Mouse (Mus musculus): ENCODE results near the gene Ankrd33b. TPM values are rescaled to one million over a fixed set of nuclear protein-coding genes. Genes with fewer than 3 reads are reported as not detected.

Gene Ankrd33b
- polyA plus RNA-seq, 1 experiment: 6.1 TPM

GRCm38 (mm10) chr15:31344811-31345211 lies 22.7 kb downstream of the Ankrd33b start:
- no peaks in the 10 kb centered on the region for H3K27me3 ChIP-seq (ENCODE audit: control insufficient read depth, insufficient read depth, insufficient read length)
- H3K36me3 ChIP-seq (ENCODE audit: control insufficient read depth, insufficient read depth): no peaks in the 10 kb centered on the region
- H3K79me3 ChIP-seq (ENCODE audit: low read depth): peaks cover 22% of the 10 kb centered on the region
- peaks cover 83% of the 10 kb centered on the region for H3K79me2 ChIP-seq (ENCODE audit: control insufficient read depth, insufficient read depth)
- TF ChIP-seq FOSL1 (IDR thresholded peaks at IDR 0.05; ENCODE audit: insufficient read depth, low read length, poor library complexity, severe bottlenecking): peak; percentile 96
- no peak for TF ChIP-seq MYOG (IDR thresholded peaks at IDR 0.05; ENCODE audit: control insufficient read depth, extremely low read depth, insufficient read length)
- TF ChIP-seq MAX (IDR thresholded peaks at IDR 0.05): peak; percentile 90
- no peak for TF ChIP-seq USF1 (IDR thresholded peaks at IDR 0.05; ENCODE audit: low read depth)
- peak; percentile 83 for TF ChIP-seq MYOD1 (IDR thresholded peaks at IDR 0.05; ENCODE audit: control insufficient read depth, insufficient read length, low read depth)
- no peak overlapping the region for H3ac ChIP-seq (ENCODE audit: control insufficient read depth, insufficient read length, low read depth)
- H3K4me3 ChIP-seq (ENCODE audit: insufficient read depth, poor library complexity, severe bottlenecking): peak overlapping the region; percentile 23

- Histone ChIP-seq H3ac (ENCODE audit: control insufficient read depth, insufficient read length, low read depth) (no peak overlapping the region), H3K4me3 (ENCODE audit: insufficient read depth, poor library complexity, severe bottlenecking) (no peak overlapping the region), H3K36me3 (ENCODE audit: control insufficient read depth, insufficient read depth) (no peaks in the 10 kb centered on the region), H3K79me3 (ENCODE audit: low read depth) (peaks cover 22% of the 10 kb centered on the region), H3K27me3 (ENCODE audit: control insufficient read depth, insufficient read depth, insufficient read length) (no peaks in the 10 kb centered on the region), H3K79me2 (ENCODE audit: control insufficient read depth, insufficient read depth) (peaks cover 83% of the 10 kb centered on the region)
- TF ChIP-seq CEBPB (IDR thresholded peaks at IDR 0.05; ENCODE audit: low read depth): no peak
- no peak for TF ChIP-seq USF1 (IDR thresholded peaks at IDR 0.05; ENCODE audit: low read depth)
- TF ChIP-seq MYOD1 (IDR thresholded peaks at IDR 0.05; ENCODE audit: control insufficient read depth, insufficient read length, low read depth): no peak
- TF ChIP-seq FOSL1 (IDR thresholded peaks at IDR 0.05; ENCODE audit: insufficient read depth, low read length, poor library complexity, severe bottlenecking): no peak
- TF ChIP-seq MAX (IDR thresholded peaks at IDR 0.05): no peak
- TF ChIP-seq CTCF (IDR thresholded peaks at IDR 0.05; ENCODE audit: control insufficient read depth, insufficient read depth, insufficient read length): no peak
- no peak for TF ChIP-seq MYOG (IDR thresholded peaks at IDR 0.05; ENCODE audit: control insufficient read depth, extremely low read depth, insufficient read length)
Measured at GRCm38 (mm10) chr15:31343602-31344001, 23.9 kb downstream of the Ankrd33b start.

GRCm38 (mm10) chr15:31342496-31342901 lies 25.0 kb downstream of the Ankrd33b start:
- Histone ChIP-seq H3K79me3 (ENCODE audit: low read depth) (peaks cover 20% of the 10 kb centered on the region), H3ac (ENCODE audit: control insufficient read depth, insufficient read length, low read depth) (peak overlapping the region; percentile 55), H3K4me3 (ENCODE audit: insufficient read depth, poor library complexity, severe bottlenecking) (no peak overlapping the region), H3K79me2 (ENCODE audit: control insufficient read depth, insufficient read depth) (peaks cover 79% of the 10 kb centered on the region), H3K27me3 (ENCODE audit: control insufficient read depth, insufficient read depth, insufficient read length) (no peaks in the 10 kb centered on the region), H3K36me3 (ENCODE audit: control insufficient read depth, insufficient read depth) (no peaks in the 10 kb centered on the region)
- no peak for TF ChIP-seq MYOG (IDR thresholded peaks at IDR 0.05; ENCODE audit: control insufficient read depth, extremely low read depth, insufficient read length)
- TF ChIP-seq CEBPB (IDR thresholded peaks at IDR 0.05; ENCODE audit: low read depth): peak; percentile 99
- peak; percentile 38 for TF ChIP-seq MYOD1 (IDR thresholded peaks at IDR 0.05; ENCODE audit: control insufficient read depth, insufficient read length, low read depth)
- no peak for TF ChIP-seq CTCF (IDR thresholded peaks at IDR 0.05; ENCODE audit: control insufficient read depth, insufficient read depth, insufficient read length)
- TF ChIP-seq MAX (IDR thresholded peaks at IDR 0.05): peak; percentile 68
- no peak for TF ChIP-seq FOSL1 (IDR thresholded peaks at IDR 0.05; ENCODE audit: insufficient read depth, low read length, poor library complexity, severe bottlenecking)
- no peak for TF ChIP-seq USF1 (IDR thresholded peaks at IDR 0.05; ENCODE audit: low read depth)

GRCm38 (mm10) chr15:31342001-31342400 lies 25.5 kb downstream of the Ankrd33b start:
- no peaks in the 10 kb centered on the region for H3K27me3 ChIP-seq (ENCODE audit: control insufficient read depth, insufficient read depth, insufficient read length)
- TF ChIP-seq CEBPB (IDR thresholded peaks at IDR 0.05; ENCODE audit: low read depth): no peak
- TF ChIP-seq MAX (IDR thresholded peaks at IDR 0.05): no peak
- peak; percentile 54 for TF ChIP-seq MYOD1 (IDR thresholded peaks at IDR 0.05; ENCODE audit: control insufficient read depth, insufficient read length, low read depth)
- no peak for TF ChIP-seq MYOG (IDR thresholded peaks at IDR 0.05; ENCODE audit: control insufficient read depth, extremely low read depth, insufficient read length)
- H3K36me3 ChIP-seq (ENCODE audit: control insufficient read depth, insufficient read depth): no peaks in the 10 kb centered on the region
- H3K4me3 ChIP-seq (ENCODE audit: insufficient read depth, poor library complexity, severe bottlenecking): no peak overlapping the region
- peaks cover 74% of the 10 kb centered on the region for H3K79me2 ChIP-seq (ENCODE audit: control insufficient read depth, insufficient read depth)
- H3ac ChIP-seq (ENCODE audit: control insufficient read depth, insufficient read length, low read depth): no peak overlapping the region
- peaks cover 20% of the 10 kb centered on the region for H3K79me3 ChIP-seq (ENCODE audit: low read depth)

GRCm38 (mm10) chr15:31338656-31339291 lies 28.8 kb downstream of the Ankrd33b start:
- TF ChIP-seq USF1 (IDR thresholded peaks at IDR 0.05; ENCODE audit: low read depth) (peak; percentile 46), MYOD1 (IDR thresholded peaks at IDR 0.05; ENCODE audit: control insufficient read depth, insufficient read length, low read depth) (no peak)
- Histone ChIP-seq H3K4me3 (ENCODE audit: insufficient read depth, poor library complexity, severe bottlenecking) (no peak overlapping the region), H3K36me3 (ENCODE audit: control insufficient read depth, insufficient read depth) (no peaks in the 10 kb centered on the region), H3K27me3 (ENCODE audit: control insufficient read depth, insufficient read depth, insufficient read length) (no peaks in the 10 kb centered on the region), H3K79me2 (ENCODE audit: control insufficient read depth, insufficient read depth) (peaks cover 80% of the 10 kb centered on the region), H3ac (ENCODE audit: control insufficient read depth, insufficient read length, low read depth) (no peak overlapping the region), H3K79me3 (ENCODE audit: low read depth) (peaks cover 25% of the 10 kb centered on the region)

GRCm38 (mm10) chr15:31337983-31338382 lies 29.5 kb downstream of the Ankrd33b start:
- TF ChIP-seq MYOD1 (IDR thresholded peaks at IDR 0.05; ENCODE audit: control insufficient read depth, insufficient read length, low read depth) (no peak), FOSL1 (IDR thresholded peaks at IDR 0.05; ENCODE audit: insufficient read depth, low read length, poor library complexity, severe bottlenecking) (no peak), MYOG (IDR thresholded peaks at IDR 0.05; ENCODE audit: control insufficient read depth, extremely low read depth, insufficient read length) (no peak), MAX (IDR thresholded peaks at IDR 0.05) (no peak), CEBPB (IDR thresholded peaks at IDR 0.05; ENCODE audit: low read depth) (no peak), USF1 (IDR thresholded peaks at IDR 0.05; ENCODE audit: low read depth) (no peak), CTCF (IDR thresholded peaks at IDR 0.05; ENCODE audit: control insufficient read depth, insufficient read depth, insufficient read length) (no peak)
- H3K4me3 ChIP-seq (ENCODE audit: insufficient read depth, poor library complexity, severe bottlenecking): no peak overlapping the region
- peaks cover 20% of the 10 kb centered on the region for H3K79me3 ChIP-seq (ENCODE audit: low read depth)
- no peaks in the 10 kb centered on the region for H3K27me3 ChIP-seq (ENCODE audit: control insufficient read depth, insufficient read depth, insufficient read length)
- no peak overlapping the region for H3ac ChIP-seq (ENCODE audit: control insufficient read depth, insufficient read length, low read depth)
- peaks cover 80% of the 10 kb centered on the region for H3K79me2 ChIP-seq (ENCODE audit: control insufficient read depth, insufficient read depth)
- H3K36me3 ChIP-seq (ENCODE audit: control insufficient read depth, insufficient read depth): no peaks in the 10 kb centered on the region
